Mouse (Mus musculus): ENCODE results near the gene Fgfr2. TPM values are rescaled to one million over a fixed set of nuclear protein-coding genes. Genes with fewer than 3 reads are reported as not detected.

Gene Fgfr2
- polyA plus RNA-seq, 1 experiment from 2014 or later: 99.3 TPM

- Histone ChIP-seq H3K9me3 (replicated peaks) (no peaks in the 10 kb centered on the region), H3K4me3 (no peak overlapping the region), H3K36me3 (peaks cover 83% of the 10 kb centered on the region), H3K27ac (replicated peaks) (no peak overlapping the region), H3K4me1 (peaks cover 34% of the 10 kb centered on the region), H3K27me3 (ENCODE audit: low read depth, poor library complexity, severe bottlenecking) (peaks cover 8% of the 10 kb centered on the region; the same call in 1 of the 2 replicates)
- 66% methylated on average over 8 of the region's 8 CpGs for WGBS
- no peak for DNase-seq (ENCODE audit: low spot score)
Observed at GRCm38 (mm10) chr7:130201020-130201419, 2922.1 kb downstream of the Fgfr2 start.

- DNase-seq (ENCODE audit: low spot score): no peak
- Histone ChIP-seq H3K9me3 (replicated peaks) (no peaks in the 10 kb centered on the region), H3K4me1 (peaks cover 26% of the 10 kb centered on the region), H3K27me3 (ENCODE audit: low read depth, poor library complexity, severe bottlenecking) (peaks cover 8% of the 10 kb centered on the region; the same call in 1 of the 2 replicates), H3K4me3 (no peak overlapping the region), H3K27ac (replicated peaks) (no peak overlapping the region), H3K36me3 (peaks cover 84% of the 10 kb centered on the region)
- 90% methylated on average over 9 of the region's 9 CpGs for WGBS
Observed at GRCm38 (mm10) chr7:130199951-130200350, 2923.2 kb downstream of the Fgfr2 start.

GRCm38 (mm10) chr7:130199317-130199716 is 2923.8 kb downstream of the Fgfr2 start:
- peaks cover 84% of the 10 kb centered on the region for H3K36me3 ChIP-seq
- no peak for DNase-seq (ENCODE audit: low spot score)
- H3K4me1 ChIP-seq: peaks cover 26% of the 10 kb centered on the region
- H3K4me3 ChIP-seq: no peak overlapping the region
- H3K9me3 ChIP-seq (replicated peaks): no peaks in the 10 kb centered on the region
- 90% methylated on average over 5 of the region's 5 CpGs for WGBS
- no peak overlapping the region for H3K27ac ChIP-seq (replicated peaks)
- 0 out of 2 replicates have a peak, but pooled peaks cover 2% of the 10 kb centered on the region for H3K27me3 ChIP-seq (ENCODE audit: low read depth, poor library complexity, severe bottlenecking)

- DNase-seq (ENCODE audit: low spot score): no peak
- H3K36me3 ChIP-seq: peaks cover 98% of the 10 kb centered on the region
- H3K27me3 ChIP-seq (ENCODE audit: low read depth, poor library complexity, severe bottlenecking): no peaks in the 10 kb centered on the region
- WGBS: 92% methylated on average over 2 of the region's 2 CpGs
- H3K27ac ChIP-seq (replicated peaks): no peak overlapping the region
- H3K9me3 ChIP-seq (replicated peaks): no peaks in the 10 kb centered on the region
- H3K4me3 ChIP-seq: no peak overlapping the region
- H3K4me1 ChIP-seq: peaks cover 12% of the 10 kb centered on the region
Observed at GRCm38 (mm10) chr7:130195081-130195480, 2928.1 kb downstream of the Fgfr2 start.

GRCm38 (mm10) chr7:130190329-130190975 is 2932.7 kb downstream of the Fgfr2 start:
- Histone ChIP-seq H3K4me1 (0 out of 2 replicates have a peak, but pooled peaks cover 3% of the 10 kb centered on the region), H3K27ac (replicated peaks) (no peak overlapping the region), H3K27me3 (ENCODE audit: low read depth, poor library complexity, severe bottlenecking) (no peaks in the 10 kb centered on the region), H3K4me3 (no peak overlapping the region), H3K36me3 (peaks cover 98% of the 10 kb centered on the region), H3K9me3 (replicated peaks) (no peaks in the 10 kb centered on the region)
- DNase-seq (ENCODE audit: low spot score): no peak
- 78% methylated on average over 15 of the region's 15 CpGs for WGBS

- Histone ChIP-seq H3K36me3 (peaks cover 98% of the 10 kb centered on the region), H3K4me1 (peaks cover 6% of the 10 kb centered on the region; the same call in 1 of the 2 replicates), H3K27me3 (ENCODE audit: low read depth, poor library complexity, severe bottlenecking) (peaks cover under 1% of the 10 kb centered on the region; the same call in 1 of the 2 replicates), H3K9me3 (replicated peaks) (no peaks in the 10 kb centered on the region), H3K4me3 (no peak overlapping the region), H3K27ac (replicated peaks) (no peak overlapping the region)
- 74% methylated on average over 4 of the region's 4 CpGs for WGBS
- DNase-seq (ENCODE audit: low spot score): no peak
Observed at GRCm38 (mm10) chr7:130189901-130190300, 2933.2 kb downstream of the Fgfr2 start.

- Histone ChIP-seq H3K4me1 (peaks cover 16% of the 10 kb centered on the region), H3K36me3 (peaks cover 98% of the 10 kb centered on the region), H3K27ac (replicated peaks) (no peak overlapping the region), H3K27me3 (ENCODE audit: low read depth, poor library complexity, severe bottlenecking) (peaks cover 7% of the 10 kb centered on the region; the same call in 1 of the 2 replicates), H3K4me3 (no peak overlapping the region), H3K9me3 (replicated peaks) (no peaks in the 10 kb centered on the region; the same call in 1 of the 2 replicates)
- DNase-seq (ENCODE audit: low spot score): no peak
- WGBS: 90% methylated on average over 2 of the region's 2 CpGs
Observed at GRCm38 (mm10) chr7:130188108-130188507, 2935.0 kb downstream of the Fgfr2 start.

- Histone ChIP-seq H3K36me3 (peaks cover 86% of the 10 kb centered on the region), H3K4me1 (peaks cover 32% of the 10 kb centered on the region), H3K9me3 (replicated peaks) (no peaks in the 10 kb centered on the region; the same call in 1 of the 2 replicates), H3K27ac (replicated peaks) (no peak overlapping the region), H3K4me3 (no peak overlapping the region), H3K27me3 (ENCODE audit: low read depth, poor library complexity, severe bottlenecking) (peaks cover 20% of the 10 kb centered on the region)
- DNase-seq (ENCODE audit: low spot score): no peak
- 86% methylated on average over 5 of the region's 5 CpGs for WGBS
Observed at GRCm38 (mm10) chr7:130184864-130185263, 2938.3 kb downstream of the Fgfr2 start.

- no peak overlapping the region for H3K27ac ChIP-seq (replicated peaks)
- H3K4me3 ChIP-seq: no peak overlapping the region
- H3K4me1 ChIP-seq: peaks cover 34% of the 10 kb centered on the region
- no peak for DNase-seq (ENCODE audit: low spot score)
- peaks cover 86% of the 10 kb centered on the region for H3K36me3 ChIP-seq
- H3K9me3 ChIP-seq (replicated peaks): no peaks in the 10 kb centered on the region; the same call in 1 of the 2 replicates
- 81% methylated on average over 5 of the region's 5 CpGs for WGBS
- H3K27me3 ChIP-seq (ENCODE audit: low read depth, poor library complexity, severe bottlenecking): peaks cover 20% of the 10 kb centered on the region
Observed at GRCm38 (mm10) chr7:130183960-130184359, 2939.2 kb downstream of the Fgfr2 start.

GRCm38 (mm10) chr7:130182551-130182950 is 2940.6 kb downstream of the Fgfr2 start:
- Histone ChIP-seq H3K27me3 (ENCODE audit: low read depth, poor library complexity, severe bottlenecking) (peaks cover 20% of the 10 kb centered on the region), H3K4me3 (peak overlapping the region; percentile 30), H3K36me3 (peaks cover 86% of the 10 kb centered on the region), H3K4me1 (peaks cover 36% of the 10 kb centered on the region), H3K27ac (replicated peaks) (peak overlapping the region; percentile 13; the same call in 1 of the 2 replicates), H3K9me3 (replicated peaks) (no peaks in the 10 kb centered on the region; the same call in 1 of the 2 replicates)
- 11% methylated on average over 18 of the region's 18 CpGs for WGBS
- DNase-seq (ENCODE audit: low spot score): peak; percentile 58

- Histone ChIP-seq H3K4me1 (peaks cover 34% of the 10 kb centered on the region), H3K27me3 (ENCODE audit: low read depth, poor library complexity, severe bottlenecking) (peaks cover 14% of the 10 kb centered on the region), H3K4me3 (no peak overlapping the region), H3K9me3 (replicated peaks) (no peaks in the 10 kb centered on the region; the same call in 1 of the 2 replicates), H3K36me3 (peaks cover 86% of the 10 kb centered on the region), H3K27ac (replicated peaks) (no peak overlapping the region)
- no peak for DNase-seq (ENCODE audit: low spot score)
- 64% methylated on average over 3 of the region's 3 CpGs for WGBS
Observed at GRCm38 (mm10) chr7:130178991-130179390, 2944.2 kb downstream of the Fgfr2 start.

- Histone ChIP-seq H3K4me3 (no peak overlapping the region), H3K4me1 (peaks cover 17% of the 10 kb centered on the region), H3K36me3 (peaks cover 95% of the 10 kb centered on the region), H3K9me3 (replicated peaks) (no peaks in the 10 kb centered on the region), H3K27ac (replicated peaks) (no peak overlapping the region), H3K27me3 (ENCODE audit: low read depth, poor library complexity, severe bottlenecking) (peaks cover 14% of the 10 kb centered on the region)
- no peak for DNase-seq (ENCODE audit: low spot score)
- 79% methylated on average over 5 of the region's 5 CpGs for WGBS
Observed at GRCm38 (mm10) chr7:130177009-130177408, 2946.1 kb downstream of the Fgfr2 start.

- peaks cover 12% of the 10 kb centered on the region; the same call in 1 of the 2 replicates for H3K4me1 ChIP-seq
- H3K27ac ChIP-seq (replicated peaks): no peak overlapping the region
- no peaks in the 10 kb centered on the region for H3K27me3 ChIP-seq (ENCODE audit: low read depth, poor library complexity, severe bottlenecking)
- H3K36me3 ChIP-seq: peaks cover 99% of the 10 kb centered on the region
- H3K4me3 ChIP-seq: no peak overlapping the region
- 83% methylated on average over 7 of the region's 7 CpGs for WGBS
- no peaks in the 10 kb centered on the region for H3K9me3 ChIP-seq (replicated peaks)
- DNase-seq (ENCODE audit: low spot score): no peak
Observed at GRCm38 (mm10) chr7:130174525-130174924, 2948.6 kb downstream of the Fgfr2 start.
